Mouse (Mus musculus): ENCODE results near the gene Cd109. TPM values are rescaled to one million over a fixed set of nuclear protein-coding genes. Genes with fewer than 3 reads are reported as not detected.

The Cd109 gene
- 1.1 TPM for polyA plus RNA-seq (2015; fragmentation: Illumina TruSeq; extraction: RNeasy Lipid Tissue Mini Kit (QIAGEN cat#74804); ENCODE audit: low read depth, low replicate concordance)

GRCm38 (mm10) chr9:78615401-78616021 is at the start of gene Cd109:
TSS of gene Cd109 (plus strand) at chr9:78615546.

GRCm38 (mm10) chr9:78587914-78588313 is 27.4 kb upstream of the Cd109 start, which contains the start of gene Slc17a5:
TSS of gene Slc17a5 (minus strand) at chr9:78588041.

Other genes with a start within 250 kb of the Cd109 start
- not detected for gene Dppa5a, start 247.4 kb upstream of the Cd109 start, polyA plus RNA-seq (2015; fragmentation: Illumina TruSeq; extraction: RNeasy Lipid Tissue Mini Kit (QIAGEN cat#74804); ENCODE audit: low read depth, low replicate concordance)
- not detected for gene Ooep, start 236.8 kb upstream of the Cd109 start, polyA plus RNA-seq (2015; fragmentation: Illumina TruSeq; extraction: RNeasy Lipid Tissue Mini Kit (QIAGEN cat#74804); ENCODE audit: low read depth, low replicate concordance)
- gene Ddx43, start 219.8 kb upstream of the Cd109 start, polyA plus RNA-seq (2015; fragmentation: Illumina TruSeq; extraction: RNeasy Lipid Tissue Mini Kit (QIAGEN cat#74804); ENCODE audit: low read depth, low replicate concordance), result 0.33 TPM
- 0.58 TPM for gene Cgas, start 172.3 kb upstream of the Cd109 start, polyA plus RNA-seq (2015; fragmentation: Illumina TruSeq; extraction: RNeasy Lipid Tissue Mini Kit (QIAGEN cat#74804); ENCODE audit: low read depth, low replicate concordance)
- gene Mto1, start 167.3 kb upstream of the Cd109 start, polyA plus RNA-seq (2015; fragmentation: Illumina TruSeq; extraction: RNeasy Lipid Tissue Mini Kit (QIAGEN cat#74804); ENCODE audit: low read depth, low replicate concordance), result 23.0 TPM
- not detected for gene Gm17324, start 166.8 kb upstream of the Cd109 start, polyA plus RNA-seq (2015; fragmentation: Illumina TruSeq; extraction: RNeasy Lipid Tissue Mini Kit (QIAGEN cat#74804); ENCODE audit: low read depth, low replicate concordance)
- gene Eef1a1, start 126.4 kb upstream of the Cd109 start, polyA plus RNA-seq (2015; fragmentation: Illumina TruSeq; extraction: RNeasy Lipid Tissue Mini Kit (QIAGEN cat#74804); ENCODE audit: low read depth, low replicate concordance), result 4,158 TPM
- 17.8 TPM for gene Slc17a5, start 27.5 kb upstream of the Cd109 start, polyA plus RNA-seq (2015; fragmentation: Illumina TruSeq; extraction: RNeasy Lipid Tissue Mini Kit (QIAGEN cat#74804); ENCODE audit: low read depth, low replicate concordance)